Mouse (Mus musculus) E14TG2a.4 (cell line): ENCODE measurements around the gene Plcb4.

Experiments
- CTCF ChIP-seq: conservative IDR thresholded peaks from 2 replicates; pipeline ENCODE4 v1.5.1; 2014; ENCODE audit warnings: low read length
- NANOG ChIP-seq: IDR thresholded peaks from 2 replicates; pipeline ENCODE4 v1.6.1; 2014; ENCODE audit warnings: borderline replicate concordance, low read length, mixed read lengths

GRCm38 (mm10) chr2:136000933-136001332 lies 342.1 kb downstream of the Plcb4 start:
- TF ChIP-seq CTCF (no peak), NANOG (no peak)
